Mouse (Mus musculus) gastrocnemius, postnatal 14 days (tissue): ENCODE data around the gene 2310079G19Rik. TPM values are rescaled to one million over a fixed set of nuclear protein-coding genes. Genes with fewer than 3 reads are reported as not detected.

ENCODE experiments used
- DNase-seq: peaks from one replicate; pipeline ENCODE4 v3.0.0; 2021; ENCODE audit warnings: mixed read lengths
- intact Hi-C: fragments of 180-260 bp; cut with DNase I; formaldehyde crosslinking; loops from one replicate; pipeline ENCODE4 v1.15.1; 2025; ENCODE audit warnings: low total_unique reads
- long read RNA-seq, 2 experiments: library from polyadenylated mRNA; stranded (forward); transcript quantifications; one replicate each; pipeline ENCODE4 v2.0.0; 2021
- total RNA-seq, 2 experiments: library from RNA; stranded (reverse); gene quantifications; 2 replicates each; pipeline ENCODE4 v1.2.3; 2021

The 2310079G19Rik gene
- not detected for total RNA-seq
- long read RNA-seq, experiment 1: 0 reads
- long read RNA-seq, experiment 2: 0 reads

GRCm38 (mm10) chr16:88627566-88627965, at the start of gene 2310079G19Rik:
Gene 2310079G19Rik (minus strand): TSS chr16:88627666.
- no peak for DNase-seq
- intact Hi-C loops: no loop called here

GRCm38 (mm10) chr16:88671571-88671970, 44.1 kb upstream of the 2310079G19Rik start, which contains the start of gene Krtap27-1:
Gene Krtap27-1 (minus strand): TSS chr16:88671671.
- intact Hi-C loops: no loop called here
- no peak for DNase-seq

- intact Hi-C loops: loop anchor here (5.0 kb wide), 1 partner anchor 170 kb away; the partner anchor contains the start of gene Krtap14
- no peak for DNase-seq
These were observed 30.0 kb upstream of the 2310079G19Rik start for GRCm38 (mm10) chr16:88657426-88657825.

- no peak for DNase-seq
- intact Hi-C loops: no loop called here
These were observed 24.5 kb upstream of the 2310079G19Rik start for GRCm38 (mm10) chr16:88651952-88652351.

GRCm38 (mm10) chr16:88651082-88651481, 23.6 kb upstream of the 2310079G19Rik start:
- DNase-seq: no peak
- intact Hi-C loops: no loop called here

GRCm38 (mm10) chr16:88647358-88647846, 19.9 kb upstream of the 2310079G19Rik start, which contains the start of gene Krtap26-1:
Gene Krtap26-1 (minus strand): TSS chr16:88647796.
- intact Hi-C loops: no loop called here
- DNase-seq: no peak

- intact Hi-C loops: no loop called here
- DNase-seq: no peak
These were observed 19.1 kb upstream of the 2310079G19Rik start for GRCm38 (mm10) chr16:88646366-88647111.

- intact Hi-C loops: no loop called here
- no peak for DNase-seq
These were observed 12.6 kb upstream of the 2310079G19Rik start for GRCm38 (mm10) chr16:88640053-88640452.

- intact Hi-C loops: no loop called here
- no peak for DNase-seq
These were observed 7.7 kb upstream of the 2310079G19Rik start for GRCm38 (mm10) chr16:88635142-88635541.

GRCm38 (mm10) chr16:88631474-88631873, 4.0 kb upstream of the 2310079G19Rik start:
- DNase-seq: no peak
- intact Hi-C loops: no loop called here

- intact Hi-C loops: no loop called here
- no peak for DNase-seq
These were observed 14.8 kb downstream of the 2310079G19Rik start for GRCm38 (mm10) chr16:88612712-88613111.

GRCm38 (mm10) chr16:88611922-88612321, 15.5 kb downstream of the 2310079G19Rik start, which contains the start of gene Krtap24-1:
Gene Krtap24-1 (minus strand): TSS chr16:88612279.
- intact Hi-C loops: no loop called here
- DNase-seq: no peak

- no peak for DNase-seq
- intact Hi-C loops: no loop called here
These were observed 22.9 kb downstream of the 2310079G19Rik start for GRCm38 (mm10) chr16:88604570-88604969.

GRCm38 (mm10) chr16:88602464-88602863, 25.0 kb downstream of the 2310079G19Rik start:
- DNase-seq: no peak
- intact Hi-C loops: no loop called here

- intact Hi-C loops: no loop called here
- no peak for DNase-seq
These were observed 27.2 kb downstream of the 2310079G19Rik start for GRCm38 (mm10) chr16:88600303-88600702.

- intact Hi-C loops: no loop called here
These were observed 27.8 kb downstream of the 2310079G19Rik start for GRCm38 (mm10) chr16:88599504-88600237.

GRCm38 (mm10) chr16:88592758-88593157, 34.7 kb downstream of the 2310079G19Rik start:
- DNase-seq: no peak
- intact Hi-C loops: no loop called here

More at GRCm38 (mm10) chr16:88599504-88600237, 27.8 kb downstream of the 2310079G19Rik start:
- DNase-seq: no peak

GRCm38 (mm10) chr16:88583338-88583737, 44.1 kb downstream of the 2310079G19Rik start:
- DNase-seq: no peak
- intact Hi-C loops: no loop called here
